Mouse (Mus musculus) retina, adult 2 months (tissue): ENCODE data around the gene Ankrd66.

Experiments
- DNase-seq: peaks from one replicate; pipeline ENCODE4 v3.0.0-alpha.2; 2012; ENCODE audit warnings: low read depth, low spot score

Gene Ankrd66

DNA sequence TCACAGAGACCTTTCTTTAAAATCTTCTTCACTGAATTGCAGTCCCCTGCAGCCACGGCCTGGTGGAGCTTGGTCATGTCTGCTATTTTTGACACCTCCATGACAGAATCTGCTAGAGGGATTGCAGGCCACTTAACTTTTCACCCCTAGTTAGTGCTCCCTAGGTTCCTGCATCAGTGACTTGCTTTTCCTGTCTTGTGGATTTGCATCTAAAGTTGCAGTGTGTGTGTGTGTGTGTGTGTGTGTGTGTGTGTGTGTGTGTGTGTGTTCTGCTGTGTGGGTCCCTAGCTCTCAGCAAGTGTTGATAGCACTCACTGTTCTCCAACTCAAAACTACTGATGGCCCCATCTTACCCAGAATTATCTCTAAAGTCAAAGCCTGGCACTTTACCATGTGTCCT is at the start of gene Ankrd66:
TSS of gene Ankrd66 (minus strand) at position 101 of the 400 bp plus-strand sequence.
- DNase-seq = no peak

DNA sequence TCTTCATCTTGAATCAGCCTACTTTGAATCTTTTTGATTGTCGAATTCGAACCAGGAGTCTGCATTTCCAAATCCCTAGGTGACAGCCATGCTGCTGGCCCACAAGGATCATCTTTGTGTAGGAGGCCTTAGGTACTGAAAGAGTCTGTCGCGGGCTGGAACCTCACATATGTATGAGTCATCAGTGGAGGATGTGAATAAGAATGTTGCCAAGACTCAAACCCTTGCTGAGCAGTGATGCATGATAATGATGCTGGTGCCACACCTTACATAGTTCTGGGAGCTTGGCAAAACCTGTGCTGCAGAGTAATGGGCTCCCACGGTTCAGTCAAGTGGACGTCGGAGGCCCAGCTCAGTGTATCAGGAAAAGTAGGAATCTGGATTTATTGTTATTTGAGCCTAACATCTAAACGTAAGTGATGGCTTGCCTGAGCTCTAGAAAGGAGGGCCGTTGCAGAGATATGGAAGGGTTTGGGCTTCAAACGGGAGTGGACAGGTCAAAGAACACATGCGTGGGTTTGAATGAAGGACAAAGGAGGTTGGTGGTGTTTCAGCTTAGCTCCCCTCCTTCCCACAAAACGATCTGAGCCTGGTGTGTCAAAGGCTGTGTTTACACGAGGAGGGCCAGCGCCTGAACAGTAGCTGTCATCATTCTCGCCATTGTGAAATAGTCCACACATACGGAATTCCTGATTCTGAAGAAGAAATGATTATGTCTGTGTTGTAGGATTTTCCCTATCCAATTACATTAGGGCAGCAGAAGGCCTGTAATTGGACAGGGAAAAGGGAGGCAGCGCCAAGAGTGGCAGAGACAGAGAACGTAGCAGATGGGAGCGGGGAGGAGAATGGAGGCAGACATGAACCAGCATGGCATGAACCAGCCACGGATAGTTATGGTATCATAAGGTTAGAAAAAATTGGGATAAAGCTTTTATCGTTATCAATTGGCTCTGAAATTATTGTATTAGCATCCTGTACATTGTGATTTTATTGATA is 49.2 kb upstream of the Ankrd66 start:
- DNase-seq = no peak

DNA sequence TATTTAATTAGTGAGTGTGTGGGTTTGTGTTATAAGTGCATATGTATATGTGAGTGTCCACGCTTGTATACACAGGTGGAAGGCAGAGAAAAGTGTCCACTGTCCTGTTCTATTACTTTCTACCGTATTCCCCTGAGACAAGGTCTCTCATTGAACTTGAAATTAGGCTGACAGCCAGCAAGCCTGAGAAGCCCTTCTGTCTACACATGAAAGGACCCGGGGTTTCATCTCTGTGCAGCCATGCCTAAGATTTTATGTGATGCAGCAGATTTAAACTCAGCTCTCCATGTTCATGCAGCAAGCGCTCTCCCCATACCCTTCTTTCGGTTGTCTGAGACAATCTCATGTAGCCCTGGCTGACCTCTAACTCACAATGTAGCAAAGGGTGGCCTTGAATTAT is 47.1 kb upstream of the Ankrd66 start:
- DNase-seq = no peak

DNA sequence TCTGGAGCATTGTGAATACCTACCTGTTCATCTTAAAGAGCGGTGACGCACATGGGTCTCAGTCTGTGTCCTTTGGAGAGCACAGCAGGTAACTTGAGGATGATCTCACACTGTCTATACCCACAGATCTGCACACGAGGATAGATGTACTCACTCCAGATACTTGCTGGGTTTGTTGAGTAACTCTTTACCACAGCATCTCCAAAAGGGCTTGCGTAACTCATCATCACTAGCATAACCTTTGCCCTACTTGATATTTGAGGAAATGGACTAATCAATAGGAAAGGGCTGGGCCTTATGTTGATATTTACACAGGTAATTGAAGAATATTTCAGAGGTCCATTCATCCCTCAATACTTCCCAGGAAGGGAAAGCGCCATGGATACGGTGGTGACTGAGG is 46.3 kb upstream of the Ankrd66 start:
- DNase-seq = no peak

DNA sequence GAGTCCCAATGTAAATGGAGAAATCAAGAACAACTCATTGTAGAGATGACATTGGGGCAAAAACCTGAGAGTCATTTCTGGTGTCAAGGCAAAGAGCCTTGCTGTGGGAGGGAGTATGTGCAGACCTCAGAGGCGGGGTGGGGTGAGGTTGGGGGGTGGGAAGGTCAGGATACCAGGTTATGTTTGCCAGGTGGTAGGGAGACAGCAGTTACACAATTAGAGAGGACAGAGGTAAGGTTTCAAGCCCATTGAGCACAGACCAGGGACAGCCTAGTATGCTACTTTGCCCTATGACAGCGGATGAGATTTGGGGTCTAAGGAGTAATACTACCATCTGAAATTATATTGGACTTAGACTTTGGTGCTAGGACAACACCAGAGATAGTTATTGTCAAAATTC is 43.8 kb upstream of the Ankrd66 start:
- no peak for DNase-seq

DNA sequence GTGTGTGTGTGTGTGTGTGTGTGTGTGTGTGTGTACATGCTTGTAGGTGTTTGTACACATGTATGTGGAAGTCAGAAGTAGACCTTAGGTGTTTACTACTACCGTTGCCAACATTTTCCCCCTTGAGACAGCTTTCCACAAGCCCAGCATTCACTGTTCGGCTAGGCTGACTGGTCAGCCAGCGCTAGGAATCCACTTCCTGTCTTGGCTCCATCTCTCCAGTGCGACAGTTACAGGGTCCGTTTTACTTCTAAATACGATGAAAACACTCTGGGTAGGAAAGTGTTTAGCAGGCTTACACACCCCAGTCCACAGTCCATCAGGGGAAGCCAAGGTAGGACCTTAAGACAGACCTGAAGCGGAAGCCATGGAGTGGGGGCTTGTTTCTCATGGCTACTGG is 41.3 kb upstream of the Ankrd66 start:
- DNase-seq = no peak

DNA sequence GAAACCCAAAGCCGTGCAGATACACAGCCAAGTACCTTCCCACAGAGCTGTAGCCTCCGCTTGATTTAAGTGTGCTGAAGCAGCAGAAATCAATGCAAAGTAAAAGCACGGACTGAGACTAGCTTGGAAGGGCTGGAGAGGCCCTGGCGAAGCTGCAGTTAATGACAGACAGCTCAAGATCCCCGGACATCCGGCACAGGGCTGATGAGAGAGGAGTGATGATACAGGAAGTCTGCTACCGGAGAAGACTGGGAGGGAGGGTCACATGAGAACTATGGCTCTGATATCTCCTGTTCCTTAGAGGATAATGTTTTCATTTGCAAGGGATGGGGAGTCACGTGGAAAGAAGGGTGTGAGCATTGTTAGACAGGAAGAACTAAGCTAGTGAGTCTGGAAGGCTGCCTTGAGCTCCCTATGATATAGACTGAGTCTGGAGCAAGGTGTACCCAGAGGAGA is 37.6 kb upstream of the Ankrd66 start:
- no peak for DNase-seq

DNA sequence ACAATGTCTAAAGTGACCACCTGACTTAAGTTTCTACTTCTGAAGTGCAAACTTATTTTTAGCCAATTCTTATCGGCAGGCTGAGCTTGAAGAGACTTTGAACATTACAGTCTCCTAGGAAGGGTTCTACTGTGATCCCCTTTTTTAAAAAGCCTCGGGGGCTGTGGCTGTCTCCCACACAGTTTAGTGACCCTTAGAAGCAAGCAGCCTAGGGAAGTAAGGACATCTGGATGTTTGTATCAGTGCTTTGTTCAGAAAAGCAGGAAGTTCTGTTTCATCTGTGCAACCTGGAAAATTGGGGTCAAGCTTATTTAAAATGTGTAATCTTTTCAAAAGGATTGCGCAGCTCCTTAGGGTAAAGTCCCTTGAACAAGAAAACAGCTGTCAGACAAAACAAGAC is 37.0 kb upstream of the Ankrd66 start:
- DNase-seq = no peak

DNA sequence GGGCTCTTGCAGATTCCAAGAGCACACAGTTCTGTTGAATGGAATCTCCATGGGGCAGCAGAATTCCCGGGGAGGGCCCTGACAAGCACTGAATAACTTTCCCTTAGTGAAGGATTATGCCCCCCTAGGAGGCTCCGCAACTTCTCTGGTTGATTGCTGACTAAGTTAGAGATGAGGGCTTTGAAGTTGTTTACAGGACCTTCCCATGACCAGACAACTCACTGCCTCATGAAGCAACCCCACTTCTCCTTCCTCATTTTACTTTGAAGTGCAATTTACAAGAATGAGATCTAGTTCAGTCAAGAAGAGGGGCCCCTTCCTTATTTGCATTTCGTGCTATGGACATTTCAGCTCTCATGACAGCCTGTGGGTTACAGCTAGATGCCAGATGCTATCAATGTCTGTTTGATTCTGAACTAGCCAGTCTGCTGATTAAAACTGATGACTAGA is 30.2 kb upstream of the Ankrd66 start:
- no peak for DNase-seq

DNA sequence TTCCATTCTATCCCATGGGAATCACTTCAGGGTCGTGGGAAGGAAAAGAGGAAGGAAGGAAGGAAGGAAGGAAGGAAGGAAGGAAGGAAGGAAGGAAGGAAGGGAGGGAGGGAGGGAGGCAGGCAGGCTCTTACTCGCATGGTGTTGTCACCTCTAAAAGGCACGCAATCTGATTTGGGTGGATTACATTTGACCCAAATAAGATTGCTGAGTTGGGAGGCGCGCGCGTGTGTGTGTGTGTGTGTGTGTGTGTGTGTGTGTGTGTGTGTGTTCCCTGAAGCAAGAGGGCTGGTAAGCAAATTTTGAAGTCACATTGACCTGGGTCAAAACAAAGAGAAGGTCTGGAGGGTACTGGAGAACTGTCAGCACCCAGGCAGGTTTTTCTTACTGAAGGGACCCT is 25.8 kb upstream of the Ankrd66 start:
- peak; percentile 82 for DNase-seq

DNA sequence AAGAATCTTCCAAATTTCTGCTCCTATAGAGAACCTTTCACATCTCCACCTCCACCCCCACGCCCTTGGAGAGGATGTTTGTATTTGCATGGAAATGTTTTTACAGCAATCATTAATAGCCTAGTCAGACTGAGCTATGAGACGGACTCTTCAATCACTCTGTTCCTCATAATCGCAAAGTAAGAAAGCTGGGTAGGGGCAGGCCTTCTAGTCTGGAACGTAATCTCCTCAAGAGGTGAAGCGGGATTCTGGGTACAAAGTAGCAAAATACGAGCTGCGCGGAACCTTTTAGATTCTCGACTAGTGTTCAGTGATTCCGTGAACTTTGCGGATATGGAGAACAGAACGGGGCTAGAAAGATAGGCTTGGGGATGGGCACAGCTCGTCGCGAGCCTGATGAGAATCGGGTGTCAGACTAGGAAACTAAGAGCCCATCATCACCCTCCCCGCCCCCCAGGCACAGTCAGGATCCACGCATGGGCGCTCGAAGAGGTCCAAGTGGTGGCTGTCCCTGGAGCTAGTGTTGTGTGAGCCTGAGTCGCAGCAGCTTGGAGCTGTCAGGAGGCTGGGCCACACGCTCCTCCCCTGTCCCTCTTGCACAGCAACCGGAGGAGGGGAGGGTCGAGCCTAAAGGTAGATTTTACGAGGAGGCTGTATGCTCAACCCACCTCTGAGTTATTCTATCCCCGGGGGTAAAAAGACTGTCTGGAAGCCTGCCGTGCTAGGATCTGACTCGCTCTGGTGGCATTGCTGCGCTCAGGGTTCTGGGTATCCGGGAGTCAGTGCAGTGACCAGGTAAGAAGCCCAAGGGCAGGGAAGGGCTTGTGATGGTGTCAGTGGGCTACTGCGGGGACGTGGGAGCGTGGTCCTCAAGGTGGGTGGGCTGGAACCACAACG is 24.8 kb upstream of the Ankrd66 start, which contains the start of gene Pla2g7:
TSS of gene Pla2g7 (plus strand) at position 107 of the 897 bp plus-strand sequence.
- DNase-seq = peak; percentile 53

DNA sequence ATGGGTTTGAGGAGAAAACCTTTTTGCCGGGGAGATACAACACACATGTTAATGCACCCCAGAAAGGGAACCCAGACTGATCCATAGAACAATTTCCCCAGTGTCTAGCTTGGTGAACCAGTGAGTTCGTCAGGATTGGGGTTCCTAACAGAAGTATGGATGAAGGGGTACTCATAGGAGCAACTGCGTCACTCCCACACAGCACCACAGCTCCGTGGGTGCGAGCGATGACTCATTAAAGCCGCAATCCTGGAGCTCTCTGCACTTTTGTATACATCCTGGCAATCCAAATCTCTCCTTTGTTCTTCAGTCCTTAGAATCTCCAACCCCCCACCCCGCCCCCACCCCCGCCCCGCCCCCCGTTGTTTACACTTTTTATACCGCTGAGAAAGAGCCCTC is 24.2 kb upstream of the Ankrd66 start:
- no peak for DNase-seq

DNA sequence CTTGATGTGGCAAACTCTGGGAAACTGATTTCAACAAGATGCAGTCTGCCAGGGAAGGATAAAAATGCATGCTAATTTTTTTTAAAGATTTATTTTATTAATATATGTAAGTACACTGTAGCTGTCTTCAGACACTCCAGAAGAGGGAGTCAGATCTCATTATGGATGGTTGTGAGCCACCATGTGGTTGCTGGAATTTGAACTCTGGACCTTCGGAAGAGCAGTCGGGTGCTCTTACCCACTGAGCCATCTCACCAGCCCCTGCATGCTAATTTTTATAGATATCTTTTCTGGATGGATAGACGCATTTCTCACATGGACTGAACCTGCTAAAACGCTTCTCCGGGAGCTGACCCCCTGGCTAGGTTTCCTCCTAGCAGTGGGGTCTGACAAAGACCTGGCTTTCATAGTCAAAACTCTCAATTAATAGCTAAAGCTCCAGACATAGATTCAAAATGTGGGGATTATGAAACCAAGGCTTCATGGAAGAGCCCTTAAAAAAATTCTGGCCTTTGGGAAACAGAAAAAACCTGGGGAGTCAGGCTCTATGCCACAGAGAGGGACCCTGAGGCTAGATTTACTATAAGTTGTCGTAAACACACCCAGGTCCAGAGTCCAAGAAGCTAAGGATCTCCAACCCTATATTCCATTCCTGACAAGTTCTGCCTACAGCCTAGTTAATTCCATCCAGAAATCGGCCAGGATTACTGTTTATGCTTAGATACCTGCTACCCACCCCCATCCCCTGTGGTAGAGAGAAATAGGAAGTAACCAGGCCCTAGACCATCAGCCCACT is 20.0 kb upstream of the Ankrd66 start:
- DNase-seq = no peak

DNA sequence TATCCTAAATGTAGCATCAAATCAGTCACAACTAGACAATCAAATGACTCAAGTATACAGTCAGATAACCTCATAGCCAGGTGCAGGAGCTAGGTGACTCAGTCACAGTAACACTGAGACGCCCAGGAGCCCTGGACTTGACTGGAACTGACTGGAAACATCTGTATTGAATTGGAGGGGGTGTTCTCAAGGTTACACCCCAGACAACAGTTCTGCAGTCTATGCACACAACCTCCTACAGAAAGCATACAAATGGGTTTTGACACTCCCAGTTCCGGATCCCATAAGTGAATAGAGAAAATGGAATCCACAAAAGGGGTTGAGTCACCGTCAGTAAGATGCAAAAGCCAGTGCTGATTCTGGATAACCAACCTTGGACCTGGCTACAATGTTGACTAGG is 15.2 kb upstream of the Ankrd66 start:
- no peak for DNase-seq

DNA sequence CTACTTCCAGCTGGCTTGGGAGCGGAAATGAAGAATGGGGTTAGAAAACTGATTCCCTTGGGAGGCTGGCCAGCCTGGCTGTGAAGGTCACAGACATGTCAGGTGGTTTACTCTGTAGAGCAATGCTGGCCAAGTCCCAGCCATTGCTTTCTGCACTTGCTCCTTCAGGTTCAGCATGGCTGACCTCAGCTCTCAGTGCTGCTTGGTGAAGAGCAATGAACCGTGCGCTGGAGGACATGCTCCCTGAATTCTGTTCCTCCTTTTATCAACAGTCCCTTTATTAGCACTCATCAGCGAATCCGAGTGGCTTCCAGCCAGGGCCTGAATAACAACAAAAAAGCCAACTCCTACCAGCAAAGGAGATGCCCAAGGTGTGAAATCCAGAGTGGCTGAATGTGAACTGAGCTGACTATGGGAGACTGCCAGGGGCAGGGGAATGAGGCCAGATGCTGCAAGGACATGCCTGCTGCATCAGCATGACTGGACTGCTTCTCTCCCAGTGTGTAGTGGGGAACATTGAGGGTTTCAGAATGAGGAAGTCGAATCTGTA is 14.2 kb upstream of the Ankrd66 start:
- DNase-seq = no peak

DNA sequence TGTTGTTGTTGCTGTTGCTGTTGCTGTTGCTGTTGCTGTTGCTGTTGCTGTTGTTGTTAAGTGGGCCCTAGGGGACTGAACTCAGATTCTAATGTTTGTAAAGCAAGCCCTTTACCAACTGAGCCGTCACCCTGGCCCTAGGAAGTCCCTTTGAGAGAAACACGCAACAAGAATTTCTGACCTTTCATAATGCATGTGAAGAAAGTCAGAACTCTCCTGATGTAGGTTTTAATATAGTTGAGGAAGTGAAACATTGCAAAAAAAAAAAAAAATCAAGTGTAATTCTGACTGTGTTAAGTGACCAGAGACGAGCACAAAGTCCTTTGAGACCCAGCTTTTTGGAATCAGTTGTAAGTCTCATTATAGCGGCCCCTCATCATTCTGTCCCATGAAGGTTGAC is 13.7 kb upstream of the Ankrd66 start:
- no peak for DNase-seq

DNA sequence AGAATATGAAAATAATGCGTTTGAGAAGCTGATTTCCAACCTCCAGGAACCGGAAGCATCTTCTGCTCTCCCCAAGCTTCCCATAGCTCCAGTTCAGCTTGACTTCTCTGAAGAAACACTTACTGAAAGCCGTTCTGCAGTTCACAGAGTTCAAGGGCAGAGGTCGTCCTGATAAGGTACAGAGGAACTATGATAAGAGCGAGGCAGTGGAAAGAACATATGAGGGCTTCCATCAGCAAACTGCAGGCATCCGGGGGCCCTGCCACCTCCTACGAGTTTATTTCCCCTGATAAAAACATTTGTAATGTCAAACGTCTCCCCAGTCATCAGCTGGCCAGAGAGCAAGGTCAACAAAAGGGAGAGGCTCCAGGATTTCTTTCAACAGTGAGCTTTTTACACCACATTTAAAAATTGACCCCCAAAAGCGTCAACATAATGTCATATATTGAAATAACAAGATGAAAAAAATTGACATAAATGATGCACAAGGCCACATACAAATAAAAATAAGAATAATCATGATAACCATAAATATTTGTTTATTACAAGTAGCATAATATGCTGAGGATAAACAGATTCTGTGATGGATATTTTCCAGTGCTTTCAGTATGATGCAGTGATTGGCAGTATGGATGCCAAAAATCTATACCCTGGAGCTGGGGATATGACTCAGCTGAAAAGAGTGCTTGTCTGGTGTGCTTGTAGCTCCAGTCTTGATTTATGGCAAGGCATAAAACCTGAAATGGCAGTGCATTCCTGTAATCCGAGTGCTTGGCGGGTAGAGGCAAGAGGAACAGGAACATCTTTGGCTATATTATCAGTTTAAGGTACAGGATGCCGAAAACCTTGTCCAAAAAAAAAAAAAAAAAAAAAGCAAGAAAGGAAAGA is 11.3 kb upstream of the Ankrd66 start:
- DNase-seq = no peak

DNA sequence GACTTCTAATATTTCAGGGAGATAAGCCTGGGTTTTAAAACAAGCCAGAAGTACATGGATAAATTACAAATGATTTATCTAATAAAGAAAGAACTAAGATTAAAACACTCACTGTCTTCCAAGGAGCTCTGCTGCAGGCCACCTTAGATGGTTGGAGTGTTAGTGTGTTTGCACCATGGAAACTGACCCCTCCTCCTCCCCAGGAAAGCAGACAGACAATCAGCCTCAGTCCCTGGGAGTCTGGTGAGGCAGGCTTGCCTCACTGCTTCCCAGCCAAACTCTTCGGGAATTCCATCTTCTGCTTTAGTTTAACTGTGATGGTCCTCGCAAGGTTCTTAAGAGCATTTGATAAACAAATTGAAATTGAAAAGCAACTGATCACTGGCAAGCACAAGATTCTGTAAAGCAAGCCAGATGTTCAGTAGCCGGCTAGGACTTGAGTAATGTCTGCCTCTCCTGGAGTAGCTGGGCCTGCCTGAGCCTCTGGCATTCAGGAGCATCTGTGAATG is 7.7 kb upstream of the Ankrd66 start:
- no peak for DNase-seq

DNA sequence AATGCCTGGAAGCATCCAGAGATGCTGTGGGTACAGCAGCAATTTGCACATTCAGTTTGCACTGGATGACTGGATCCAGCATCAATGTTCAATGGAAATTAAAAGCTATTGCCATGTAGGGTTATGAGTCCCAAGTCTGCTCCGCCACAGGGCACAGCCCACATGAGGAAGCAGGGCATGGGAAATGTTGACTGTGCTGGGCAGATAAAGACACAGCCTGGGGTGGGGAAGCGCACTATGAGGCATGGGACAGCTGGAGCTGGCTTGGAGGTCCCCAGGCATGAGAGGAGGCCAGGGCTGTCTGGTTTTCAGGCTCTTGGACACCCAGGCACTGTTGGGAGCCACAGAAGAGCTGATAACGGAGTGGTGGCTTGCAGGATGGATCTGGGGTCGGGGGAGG is 601 bp upstream of the Ankrd66 start:
- DNase-seq = no peak

DNA sequence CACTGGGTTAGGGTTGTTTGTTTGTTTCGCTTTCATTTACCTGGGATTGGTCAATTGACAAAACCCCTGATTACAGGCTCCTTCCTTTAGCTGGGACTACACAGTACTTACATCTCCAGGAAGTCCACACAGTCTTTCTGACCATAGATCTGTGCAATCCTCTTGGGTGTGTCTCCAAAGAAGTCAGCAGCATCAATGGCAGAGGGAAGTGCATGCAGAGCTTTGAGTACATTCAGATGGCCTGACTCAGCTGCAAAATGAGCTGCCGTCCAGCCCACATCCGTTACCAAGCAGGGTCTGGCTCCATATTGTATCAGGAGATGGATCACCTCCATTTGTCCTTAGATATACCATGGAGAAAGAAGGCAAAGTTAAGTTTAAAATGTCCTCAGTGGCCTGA is 4.7 kb downstream of the Ankrd66 start:
- no peak for DNase-seq
